Mouse (Mus musculus) C2C12 (cell line): Measurements from ENCODE around the gene Heg1. TPM values are rescaled to one million over a fixed set of nuclear protein-coding genes. Genes with fewer than 3 reads are reported as not detected.

Source experiments
- H3K27me3 ChIP-seq: one replicate; pipeline ENCODE4 v1.6.1; 2011; ENCODE audit not compliant: control insufficient read depth, insufficient read depth, insufficient read length
- H3K36me3 ChIP-seq: one replicate; pipeline ENCODE4 v1.6.1; 2011; ENCODE audit not compliant: control insufficient read depth, insufficient read depth
- H3K4me3 ChIP-seq: one replicate; pipeline ENCODE4 v1.5.1; 2011; ENCODE audit warnings: mild to moderate bottlenecking, control low read depth; ENCODE audit not compliant: poor library complexity, insufficient read depth, severe bottlenecking
- H3K79me2 ChIP-seq: one replicate; pipeline ENCODE4 v1.6.1; 2011; ENCODE audit not compliant: control insufficient read depth, insufficient read depth
- H3K79me3 ChIP-seq: one replicate; pipeline ENCODE4 v1.6.1; 2011; ENCODE audit warnings: low read depth, control low read depth
- H3ac ChIP-seq: one replicate; pipeline ENCODE3; 2011; ENCODE audit warnings: low read depth; ENCODE audit not compliant: control insufficient read depth, insufficient read length
- CEBPB ChIP-seq: IDR thresholded peaks from one replicate; pipeline ENCODE4 v1.6.1; 2011; ENCODE audit warnings: low read depth, mild to moderate bottlenecking, control low read depth, moderate library complexity
- CTCF ChIP-seq: IDR thresholded peaks from one replicate; pipeline ENCODE4 v1.5.1; 2011; ENCODE audit not compliant: control insufficient read depth, insufficient read depth, insufficient read length
- FOSL1 ChIP-seq: IDR thresholded peaks from one replicate; pipeline ENCODE4 v1.8.0; 2011; ENCODE audit warnings: mild to moderate bottlenecking, low read length; ENCODE audit not compliant: poor library complexity, insufficient read depth, severe bottlenecking
- MAX ChIP-seq: IDR thresholded peaks from one replicate; pipeline ENCODE4 v1.6.1; 2011; ENCODE audit warnings: mild to moderate bottlenecking, control low read depth
- MYOD1 ChIP-seq: IDR thresholded peaks from one replicate; pipeline ENCODE4 v1.6.1; 2011; ENCODE audit warnings: low read depth; ENCODE audit not compliant: control insufficient read depth, insufficient read length
- MYOG ChIP-seq: IDR thresholded peaks from one replicate; pipeline ENCODE4 v1.6.1; 2011; ENCODE audit not compliant: control insufficient read depth, insufficient read length; ENCODE audit errors: extremely low read depth
- USF1 ChIP-seq: IDR thresholded peaks from one replicate; pipeline ENCODE4 v1.6.1; 2011; ENCODE audit warnings: low read depth, mild to moderate bottlenecking, control low read depth, moderate library complexity
- polyA plus RNA-seq: library from polyadenylated mRNA; unstranded; fragments of >200 nt; fragmentation: generic; extraction: Trizol; gene quantifications from one replicate; pipeline ENCODE4 v1.2.1, GENCODE M21; 2012; ENCODE audit warnings: missing spikeins

Gene Heg1
- polyA plus RNA-seq, 1 experiment = 4.4 TPM

- no peak overlapping the region for H3K4me3 ChIP-seq
- H3K36me3 ChIP-seq = peaks cover 17% of the 10 kb centered on the region
- no peak overlapping the region for H3ac ChIP-seq
- no peaks in the 10 kb centered on the region for H3K79me3 ChIP-seq
- no peak for TF ChIP-seq MAX
- H3K79me2 ChIP-seq = no peaks in the 10 kb centered on the region
- H3K27me3 ChIP-seq = no peaks in the 10 kb centered on the region
Measured at GRCm38 (mm10) chr16:33723241-33723640, 39.1 kb downstream of the Heg1 start.

- no peaks in the 10 kb centered on the region for H3K79me2 ChIP-seq
- H3ac ChIP-seq = no peak overlapping the region
- H3K4me3 ChIP-seq = no peak overlapping the region
- no peaks in the 10 kb centered on the region for H3K79me3 ChIP-seq
- H3K27me3 ChIP-seq = no peaks in the 10 kb centered on the region
- H3K36me3 ChIP-seq = peaks cover 17% of the 10 kb centered on the region
- TF ChIP-seq MAX (no peak), USF1 (no peak), CTCF (no peak), CEBPB (no peak), MYOD1 (no peak), FOSL1 (no peak), MYOG (no peak)
Measured at GRCm38 (mm10) chr16:33723983-33724382, 39.8 kb downstream of the Heg1 start.

GRCm38 (mm10) chr16:33726261-33726660 is 42.1 kb downstream of the Heg1 start:
- peaks cover 17% of the 10 kb centered on the region for H3K36me3 ChIP-seq
- H3K4me3 ChIP-seq = no peak overlapping the region
- no peak overlapping the region for H3ac ChIP-seq
- no peaks in the 10 kb centered on the region for H3K79me3 ChIP-seq
- H3K79me2 ChIP-seq = no peaks in the 10 kb centered on the region
- no peaks in the 10 kb centered on the region for H3K27me3 ChIP-seq
- no peak for TF ChIP-seq MYOD1
- no peak for TF ChIP-seq CEBPB
- TF ChIP-seq MAX = no peak
- TF ChIP-seq USF1 = no peak
- no peak for TF ChIP-seq MYOG
- no peak for TF ChIP-seq CTCF
- TF ChIP-seq FOSL1 = no peak

GRCm38 (mm10) chr16:33726892-33727291 is 42.7 kb downstream of the Heg1 start:
- no peak overlapping the region for H3ac ChIP-seq
- no peaks in the 10 kb centered on the region for H3K79me3 ChIP-seq
- peaks cover 17% of the 10 kb centered on the region for H3K36me3 ChIP-seq
- no peak for TF ChIP-seq USF1
- no peak for TF ChIP-seq MYOD1
- TF ChIP-seq MAX = no peak
- no peak for TF ChIP-seq MYOG
- TF ChIP-seq FOSL1 = no peak
- no peak for TF ChIP-seq CTCF
- no peak for TF ChIP-seq CEBPB
- H3K79me2 ChIP-seq = no peaks in the 10 kb centered on the region
- H3K4me3 ChIP-seq = no peak overlapping the region
- no peaks in the 10 kb centered on the region for H3K27me3 ChIP-seq

GRCm38 (mm10) chr16:33728427-33728826 is 44.3 kb downstream of the Heg1 start:
- no peak overlapping the region for H3ac ChIP-seq
- no peaks in the 10 kb centered on the region for H3K79me3 ChIP-seq
- H3K36me3 ChIP-seq = peaks cover 15% of the 10 kb centered on the region
- H3K4me3 ChIP-seq = no peak overlapping the region
- TF ChIP-seq USF1 = no peak
- TF ChIP-seq MYOD1 = no peak
- no peak for TF ChIP-seq MAX
- TF ChIP-seq CTCF = no peak
- no peak for TF ChIP-seq MYOG
- TF ChIP-seq FOSL1 = no peak
- TF ChIP-seq CEBPB = no peak
- no peaks in the 10 kb centered on the region for H3K79me2 ChIP-seq
- no peaks in the 10 kb centered on the region for H3K27me3 ChIP-seq

GRCm38 (mm10) chr16:33731291-33731690 is 47.1 kb downstream of the Heg1 start:
- TF ChIP-seq CTCF = no peak
- no peak for TF ChIP-seq FOSL1
- TF ChIP-seq MYOD1 = no peak
- no peak for TF ChIP-seq CEBPB
- no peak for TF ChIP-seq MAX
- TF ChIP-seq MYOG = no peak
- TF ChIP-seq USF1 = no peak
- no peak overlapping the region for H3K4me3 ChIP-seq
- H3K27me3 ChIP-seq = no peaks in the 10 kb centered on the region
- H3ac ChIP-seq = no peak overlapping the region
- peaks cover 12% of the 10 kb centered on the region for H3K36me3 ChIP-seq
- no peaks in the 10 kb centered on the region for H3K79me2 ChIP-seq
- no peaks in the 10 kb centered on the region for H3K79me3 ChIP-seq

- Histone ChIP-seq H3K36me3 (peaks cover 4% of the 10 kb centered on the region), H3K27me3 (no peaks in the 10 kb centered on the region), H3K79me3 (no peaks in the 10 kb centered on the region), H3ac (no peak overlapping the region), H3K79me2 (no peaks in the 10 kb centered on the region), H3K4me3 (no peak overlapping the region)
- TF ChIP-seq USF1 (no peak), MYOD1 (no peak), CEBPB (no peak), MAX (no peak), FOSL1 (no peak), CTCF (no peak)
Measured at GRCm38 (mm10) chr16:33732237-33732749, 48.1 kb downstream of the Heg1 start.
